Mouse (Mus musculus) hindbrain, embryonic 12.5 days (tissue): ENCODE measurements around the gene Tex14. TPM values are rescaled to one million over a fixed set of nuclear protein-coding genes. Genes with fewer than 3 reads are reported as not detected.

Experiments used
- ATAC-seq: fragments of 200-750 bp; cut with Nextera tagmentation; 2 replicates; pipeline ENCODE4 v1.8.0; 2017; ENCODE audit warnings: moderate TSS enrichment; ENCODE audit not compliant: low FRiP score
- H3K27ac ChIP-seq: fragments of 300-500 bp; sonication (generic); 2 replicates; pipeline ENCODE4 v1.5.1; 2016; ENCODE audit warnings: mild to moderate bottlenecking
- H3K27me3 ChIP-seq: fragments of 300-500 bp; sonication (generic); 2 replicates; pipeline ENCODE4 v1.6.1; 2016; ENCODE audit warnings: mild to moderate bottlenecking
- H3K36me3 ChIP-seq: fragments of 300-500 bp; sonication (generic); 2 replicates; pipeline ENCODE4 v1.6.1; 2016; ENCODE audit warnings: mild to moderate bottlenecking
- H3K4me1 ChIP-seq: fragments of 300-500 bp; sonication (generic); 2 replicates; pipeline ENCODE4 v1.6.1; 2016
- H3K4me2 ChIP-seq: fragments of 300-500 bp; sonication (generic); replicated peaks from 2 replicates; pipeline ENCODE4 v1.6.1; 2016; ENCODE audit warnings: mild to moderate bottlenecking
- H3K4me3 ChIP-seq: fragments of 300-500 bp; sonication (generic); 2 replicates; pipeline ENCODE4 v1.5.1; 2016; ENCODE audit warnings: mild to moderate bottlenecking
- H3K9ac ChIP-seq: fragments of 300-500 bp; sonication (generic); 2 replicates; pipeline ENCODE4 v1.6.1; 2016; ENCODE audit warnings: mild to moderate bottlenecking, moderate library complexity
- H3K9me3 ChIP-seq: fragments of 300-500 bp; sonication (generic); replicated peaks from 2 replicates; pipeline ENCODE4 v1.6.1; 2016; ENCODE audit warnings: mild to moderate bottlenecking
- WGBS: fragments of 180-500 bp; shearing (Covaris S2); methylation state at CpG from one replicate; pipeline ENCODE4 v1.1.7; 2016; 5-methylcytosine and 5-hydroxymethylcytosine counted together
- polyA plus RNA-seq: library from polyadenylated mRNA; unstranded; fragments of >200 nt; fragmentation: Nextera tagmentation; extraction: Ambion mirVana; gene quantifications from 2 replicates; pipeline ENCODE4 v1.2.1, GENCODE M21; 2016

Tex14 gene
- polyA plus RNA-seq, 1 experiment from 2014 or later = 0.10 TPM

GRCm38 (mm10) chr11:87583291-87584034, 178.6 kb downstream of the Tex14 start:
- H3K4me3 ChIP-seq = no peak overlapping the region
- no peak overlapping the region for H3K9ac ChIP-seq
- ATAC-seq = no peak
- H3K27me3 ChIP-seq = peaks cover 10% of the 10 kb centered on the region; the same call in 1 of the 2 replicates
- no peaks in the 10 kb centered on the region for H3K9me3 ChIP-seq
- no peak overlapping the region for H3K4me2 ChIP-seq
- 80% methylated on average over 6 of the region's 6 CpGs for WGBS
- H3K4me1 ChIP-seq = peaks cover 12% of the 10 kb centered on the region; the same call in 1 of the 2 replicates
- no peaks in the 10 kb centered on the region for H3K36me3 ChIP-seq
- H3K27ac ChIP-seq = no peak overlapping the region

- Histone ChIP-seq H3K36me3 (0 out of 2 replicates have a peak, but pooled peaks cover 3% of the 10 kb centered on the region), H3K4me2 (no peak overlapping the region), H3K4me3 (no peak overlapping the region), H3K4me1 (peaks cover 8% of the 10 kb centered on the region), H3K27me3 (peaks cover 10% of the 10 kb centered on the region; the same call in 1 of the 2 replicates), H3K27ac (no peak overlapping the region), H3K9me3 (no peaks in the 10 kb centered on the region), H3K9ac (no peak overlapping the region)
- WGBS = 85% methylated on average over 10 of the region's 10 CpGs
- ATAC-seq = no peak
Observed at GRCm38 (mm10) chr11:87584711-87585505, 180.0 kb downstream of the Tex14 start.

DNA sequence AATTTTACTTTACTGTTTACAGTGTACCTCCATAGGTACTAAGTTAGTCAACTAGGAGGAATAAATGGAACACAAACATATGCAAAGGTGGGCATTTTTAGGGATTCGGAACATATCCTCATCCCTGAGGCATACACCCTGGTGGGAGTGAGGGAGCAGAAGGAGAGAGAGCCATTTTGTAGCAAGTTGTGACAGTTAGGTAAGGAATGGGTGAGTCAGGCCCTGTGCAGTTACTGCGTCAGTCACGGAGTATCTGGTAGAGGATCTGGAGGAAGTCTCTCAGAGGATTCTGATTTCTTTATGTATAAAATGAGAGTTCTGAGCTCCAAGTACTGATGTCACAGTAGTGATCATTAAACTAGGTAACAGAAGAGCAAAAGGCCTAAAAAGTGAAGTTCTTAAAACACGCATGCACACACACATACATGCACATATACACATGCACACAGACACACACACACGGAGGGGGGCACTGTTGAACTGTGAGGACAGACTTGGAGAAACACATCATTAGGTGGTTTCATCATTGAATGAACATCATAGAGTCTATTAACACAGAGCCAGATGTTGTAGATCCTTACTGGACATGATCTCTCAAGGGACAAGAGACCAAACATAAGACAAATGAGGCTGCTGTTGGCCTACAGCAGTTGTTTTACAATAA, 182.5 kb downstream of the Tex14 start:
- H3K9ac ChIP-seq = no peak overlapping the region
- WGBS = 92% methylated on average over 5 of the region's 5 CpGs

DNA sequence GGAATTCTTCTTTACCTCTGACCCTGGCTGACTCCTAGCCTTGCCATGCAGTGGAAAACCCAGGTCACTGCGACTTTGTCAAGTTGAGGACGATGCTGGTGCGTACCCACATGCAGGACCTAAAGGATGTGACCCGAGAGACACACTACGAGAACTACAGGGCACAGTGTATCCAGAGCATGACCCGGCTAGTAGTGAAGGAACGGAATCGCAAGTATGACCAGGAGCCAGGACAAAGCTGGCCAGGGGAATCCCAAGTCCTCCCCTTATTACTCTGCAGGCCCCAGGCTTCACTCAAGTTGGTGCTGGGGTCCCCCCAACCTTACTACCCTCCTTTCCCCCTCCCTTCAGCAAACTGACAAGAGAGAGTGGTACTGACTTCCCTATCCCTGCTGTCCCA, 184.7 kb downstream of the Tex14 start:
- peaks cover 7% of the 10 kb centered on the region; the same call in 1 of the 2 replicates for H3K36me3 ChIP-seq
- no peak for ATAC-seq
- no peak overlapping the region for H3K27ac ChIP-seq
- H3K9me3 ChIP-seq = no peaks in the 10 kb centered on the region
- H3K9ac ChIP-seq = no peak overlapping the region
- no peak overlapping the region for H3K4me3 ChIP-seq
- H3K4me2 ChIP-seq = peak overlapping the region; percentile 87; the same call in 1 of the 2 replicates
- no peaks in the 10 kb centered on the region for H3K27me3 ChIP-seq
- 96% methylated on average over 8 of the region's 8 CpGs for WGBS
- H3K4me1 ChIP-seq = peaks cover 39% of the 10 kb centered on the region

More for the DNA sequence above, 182.5 kb downstream of the Tex14 start:
- Histone ChIP-seq H3K4me3 (no peak overlapping the region), H3K4me1 (peaks cover 18% of the 10 kb centered on the region), H3K27ac (no peak overlapping the region), H3K27me3 (no peaks in the 10 kb centered on the region), H3K4me2 (no peak overlapping the region), H3K9me3 (no peaks in the 10 kb centered on the region), H3K36me3 (0 out of 2 replicates have a peak, but pooled peaks cover 3% of the 10 kb centered on the region)
- no peak for ATAC-seq

DNA sequence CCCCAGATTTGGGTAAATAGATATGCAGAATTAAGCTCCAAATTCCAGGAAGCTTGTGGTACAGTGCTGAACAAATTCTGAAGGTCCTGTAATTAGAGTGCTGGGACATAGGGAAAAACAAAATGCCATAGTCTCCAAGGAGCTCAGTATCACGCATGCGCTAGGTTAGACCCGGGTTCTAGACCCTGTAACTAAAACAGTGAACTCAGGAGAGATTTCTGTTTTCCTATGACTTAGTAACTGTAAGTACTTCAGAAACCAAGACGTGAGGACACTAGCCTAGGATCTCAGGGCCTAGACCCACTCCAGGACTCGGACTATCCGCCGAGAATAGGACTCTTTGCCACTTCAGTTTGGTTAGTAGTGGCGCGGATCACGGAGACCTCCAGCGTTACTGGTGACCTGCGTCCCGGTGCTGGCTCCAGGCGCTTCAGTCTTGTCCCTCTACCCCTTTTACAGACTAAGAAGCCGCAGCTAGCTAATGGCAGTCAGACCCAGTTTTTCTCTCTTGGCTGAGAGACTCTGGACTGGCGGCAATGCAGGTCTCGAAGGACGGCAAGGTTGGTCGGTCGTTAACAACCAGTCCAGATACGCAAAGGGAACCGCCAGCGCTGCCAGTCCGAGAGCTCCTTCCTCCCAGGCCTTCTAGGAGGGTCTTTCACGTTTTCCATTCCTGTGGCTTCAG, 186.1 kb downstream of the Tex14 start:
- H3K4me2 ChIP-seq = peak overlapping the region; percentile 87
- peak overlapping the region; percentile 86 for H3K9ac ChIP-seq
- 2% methylated on average over 25 of the region's 25 CpGs for WGBS
- peak overlapping the region; percentile 88 for H3K27ac ChIP-seq
- peak overlapping the region; percentile 79 for H3K4me3 ChIP-seq
- no peaks in the 10 kb centered on the region for H3K9me3 ChIP-seq
- ATAC-seq = no peak
- peaks cover 51% of the 10 kb centered on the region for H3K4me1 ChIP-seq
- H3K27me3 ChIP-seq = no peaks in the 10 kb centered on the region
- H3K36me3 ChIP-seq = peaks cover 7% of the 10 kb centered on the region; the same call in 1 of the 2 replicates

DNA sequence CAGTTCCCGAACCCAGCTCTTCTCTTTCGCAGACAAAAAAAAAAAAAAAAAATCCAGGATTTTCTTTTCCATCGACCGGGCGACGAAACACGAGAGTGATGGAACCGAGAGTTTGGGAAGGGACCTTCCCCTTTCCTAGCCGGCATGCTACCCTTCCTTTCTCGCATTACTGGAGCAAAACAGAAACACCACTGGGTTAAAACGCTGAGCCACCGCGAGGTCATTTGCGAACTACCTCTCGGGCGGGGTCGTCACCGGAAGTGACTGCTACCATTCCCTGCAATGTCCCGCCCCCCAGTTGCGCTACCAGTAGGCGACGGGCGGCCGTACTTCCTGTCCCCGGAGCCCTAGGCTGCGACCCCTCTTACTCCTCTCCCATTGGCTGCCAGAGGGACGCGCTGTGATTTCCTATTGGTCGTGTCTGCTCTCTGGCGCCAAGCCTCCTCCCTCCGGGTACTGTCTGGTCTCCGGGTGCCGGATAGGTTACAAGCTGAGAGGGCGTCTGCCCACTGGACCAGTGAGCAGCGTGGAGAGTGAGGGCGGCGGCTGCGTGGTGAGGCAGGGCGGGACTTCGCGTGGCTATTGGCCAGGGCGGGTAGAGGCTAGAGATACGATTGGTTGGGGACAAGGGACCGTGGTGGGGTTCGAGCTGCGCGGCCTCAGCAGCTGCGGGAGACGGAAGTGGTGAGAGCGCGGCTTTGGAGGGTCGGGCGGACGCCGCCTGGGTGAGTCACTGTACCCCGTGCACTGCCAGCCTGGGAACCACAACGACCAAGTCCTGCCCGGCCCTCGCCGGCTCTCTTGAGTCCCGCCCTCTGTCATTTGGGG, 186.9 kb downstream of the Tex14 start, which contains the start of gene Mtmr4:
Gene Mtmr4, plus strand, starts transcription at position 637 of the 828 bp plus-strand sequence.
- no peaks in the 10 kb centered on the region for H3K27me3 ChIP-seq
- H3K36me3 ChIP-seq = peaks cover 7% of the 10 kb centered on the region; the same call in 1 of the 2 replicates
- peak within 1 kb of the TSS; percentile 90 for H3K27ac ChIP-seq
- peaks cover 58% of the 10 kb centered on the region for H3K4me1 ChIP-seq
- no peaks in the 10 kb centered on the region for H3K9me3 ChIP-seq
- WGBS = under 1% methylated on average over 61 of the region's 61 CpGs
- peak within 1 kb of the TSS; percentile 79 for H3K4me3 ChIP-seq
- H3K4me2 ChIP-seq = peak within 1 kb of the TSS; percentile 87
- peak; percentile 97 for ATAC-seq
- H3K9ac ChIP-seq = peak within 1 kb of the TSS; percentile 86

GRCm38 (mm10) chr11:87592354-87592695, 187.5 kb downstream of the Tex14 start:
- H3K4me1 ChIP-seq = peaks cover 64% of the 10 kb centered on the region
- H3K36me3 ChIP-seq = peaks cover 11% of the 10 kb centered on the region
- H3K27ac ChIP-seq = peak overlapping the region; percentile 90
- peak overlapping the region; percentile 81 for H3K9ac ChIP-seq
- no peaks in the 10 kb centered on the region for H3K27me3 ChIP-seq
- peak overlapping the region; percentile 79 for H3K4me3 ChIP-seq
- ATAC-seq = peak; percentile 51; the same call in 1 of the 2 replicates
- under 1% methylated on average over 15 of the region's 15 CpGs for WGBS
- peak overlapping the region; percentile 80 for H3K4me2 ChIP-seq
- H3K9me3 ChIP-seq = no peaks in the 10 kb centered on the region

- peaks cover 17% of the 10 kb centered on the region for H3K36me3 ChIP-seq
- WGBS = 38% methylated on average over 13 of the region's 13 CpGs
- peak overlapping the region; percentile 90 for H3K27ac ChIP-seq
- peaks cover 65% of the 10 kb centered on the region for H3K4me1 ChIP-seq
- no peaks in the 10 kb centered on the region for H3K27me3 ChIP-seq
- ATAC-seq = no peak
- H3K4me2 ChIP-seq = peak overlapping the region; percentile 80
- H3K9me3 ChIP-seq = no peaks in the 10 kb centered on the region
- H3K9ac ChIP-seq = peak overlapping the region; percentile 81
- H3K4me3 ChIP-seq = peak overlapping the region; percentile 79
Observed at GRCm38 (mm10) chr11:87592713-87593598, 188.1 kb downstream of the Tex14 start.

GRCm38 (mm10) chr11:87595327-87595841, 190.5 kb downstream of the Tex14 start:
- WGBS = 2% methylated on average over 19 of the region's 37 CpGs

GRCm38 (mm10) chr11:87595976-87596375, 191.1 kb downstream of the Tex14 start:
- Histone ChIP-seq H3K4me2 (peak overlapping the region; percentile 87), H3K4me1 (peaks cover 47% of the 10 kb centered on the region), H3K4me3 (peak overlapping the region; percentile 75), H3K36me3 (peaks cover 45% of the 10 kb centered on the region), H3K9me3 (no peaks in the 10 kb centered on the region), H3K27ac (peak overlapping the region; percentile 92), H3K9ac (peak overlapping the region; percentile 81), H3K27me3 (no peaks in the 10 kb centered on the region)
- 7% methylated on average over 7 of the region's 7 CpGs for WGBS
- no peak for ATAC-seq

More at GRCm38 (mm10) chr11:87595327-87595841, 190.5 kb downstream of the Tex14 start:
- Histone ChIP-seq H3K4me2 (peak overlapping the region; percentile 87), H3K36me3 (peaks cover 39% of the 10 kb centered on the region), H3K9me3 (no peaks in the 10 kb centered on the region), H3K4me3 (peak overlapping the region; percentile 75), H3K27ac (peak overlapping the region; percentile 92), H3K9ac (peak overlapping the region; percentile 81), H3K4me1 (peaks cover 52% of the 10 kb centered on the region), H3K27me3 (no peaks in the 10 kb centered on the region)
- ATAC-seq = peak; percentile 61
